Mouse (Mus musculus) ovary, postnatal 36 days (tissue): ENCODE measurements at regions not wholly inside any gene's neighbourhood (a gene's known extent, or its start where the extent isn't known, plus 50 kb on each side); places are given as distances from the start of the nearest gene placed in this dataset.

Source experiments
- DNase-seq: peaks from one replicate; pipeline ENCODE4 v3.0.0; 2022; ENCODE audit warnings: low spot score, mixed read lengths

- DNase-seq = no peak
Measured at GRCm38 (mm10) chr7:137883701-137884100, 446.3 kb downstream of the Glrx3 start.

GRCm38 (mm10) chr7:137885146-137885545 is 447.7 kb downstream of the Glrx3 start:
- DNase-seq = no peak

GRCm38 (mm10) chr7:137888731-137889130 is 451.3 kb downstream of the Glrx3 start:
- DNase-seq = no peak

DNA sequence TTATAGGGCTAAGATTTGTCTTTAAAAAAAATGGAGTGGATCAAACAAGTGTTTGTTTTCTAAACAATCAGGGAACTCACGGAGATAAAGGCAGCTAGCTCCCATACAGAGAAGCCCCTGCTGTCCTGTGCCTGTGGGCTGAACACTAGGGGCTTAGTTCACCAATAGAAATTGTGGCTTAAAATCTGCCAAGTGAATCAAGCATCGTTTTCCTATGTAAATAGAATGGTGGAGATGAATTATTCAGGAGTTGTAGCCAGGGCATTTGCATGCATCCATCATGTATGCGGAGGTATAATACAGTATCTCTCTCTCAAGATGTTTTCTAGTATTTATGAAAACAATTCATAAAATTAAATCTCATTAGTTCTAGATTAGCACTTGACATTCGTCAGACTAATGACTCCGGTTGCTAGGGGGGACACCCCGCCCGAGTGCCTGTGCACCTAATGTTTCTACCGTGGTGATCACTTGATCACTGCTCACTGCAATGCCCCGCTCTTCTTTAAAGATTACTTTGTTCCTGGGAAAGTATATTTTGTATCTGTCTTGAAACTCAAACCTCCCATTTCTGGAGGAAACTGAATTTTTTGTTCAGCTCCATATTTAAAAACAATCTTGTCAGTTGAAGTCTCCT is 469.1 kb downstream of the Glrx3 start:
- no peak for DNase-seq

- DNase-seq = no peak
Measured at GRCm38 (mm10) chr7:137909456-137909855, 472.0 kb downstream of the Glrx3 start.

- DNase-seq = no peak
Measured at GRCm38 (mm10) chr7:137913551-137914105, 476.2 kb downstream of the Glrx3 start.

DNA sequence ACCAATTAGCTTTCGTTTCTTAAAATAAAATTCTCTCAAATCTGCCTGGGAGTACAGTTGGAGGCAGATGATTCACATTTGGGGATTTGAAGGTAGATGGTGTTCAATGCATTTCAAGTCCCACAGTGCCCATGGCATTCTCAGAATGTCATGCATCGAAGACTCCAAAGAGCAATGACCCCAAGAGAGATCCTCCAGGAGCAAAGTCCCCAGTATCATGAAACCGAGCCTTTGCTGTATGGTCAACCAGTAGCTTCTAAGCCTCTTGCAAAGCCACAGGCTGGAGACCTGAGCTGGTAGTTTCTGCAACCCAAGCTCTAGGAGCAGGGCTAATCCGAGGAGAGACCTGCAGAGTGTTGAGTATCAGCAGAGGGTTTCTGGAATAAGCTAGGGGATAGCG is 477.1 kb downstream of the Glrx3 start:
- no peak for DNase-seq

DNA sequence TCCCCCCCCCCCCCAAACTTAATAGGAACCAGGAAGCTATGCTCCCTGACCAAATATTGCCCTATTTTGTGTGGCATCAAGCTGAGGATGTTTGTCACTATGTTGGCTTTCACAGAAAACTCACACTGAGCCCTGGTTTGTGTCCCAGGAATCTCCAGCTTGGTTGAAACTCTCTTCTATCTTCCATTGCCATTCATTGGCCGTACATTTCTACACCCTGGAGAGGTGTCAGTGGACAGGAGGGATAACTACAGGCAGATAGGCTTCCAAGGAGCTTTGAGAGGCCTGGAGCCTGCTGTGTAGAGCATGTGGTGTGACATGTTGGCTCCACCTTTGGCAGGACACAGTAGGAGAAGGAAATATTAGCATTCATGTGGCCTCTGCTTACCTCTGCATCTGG is 478.9 kb downstream of the Glrx3 start:
- DNase-seq = no peak

DNA sequence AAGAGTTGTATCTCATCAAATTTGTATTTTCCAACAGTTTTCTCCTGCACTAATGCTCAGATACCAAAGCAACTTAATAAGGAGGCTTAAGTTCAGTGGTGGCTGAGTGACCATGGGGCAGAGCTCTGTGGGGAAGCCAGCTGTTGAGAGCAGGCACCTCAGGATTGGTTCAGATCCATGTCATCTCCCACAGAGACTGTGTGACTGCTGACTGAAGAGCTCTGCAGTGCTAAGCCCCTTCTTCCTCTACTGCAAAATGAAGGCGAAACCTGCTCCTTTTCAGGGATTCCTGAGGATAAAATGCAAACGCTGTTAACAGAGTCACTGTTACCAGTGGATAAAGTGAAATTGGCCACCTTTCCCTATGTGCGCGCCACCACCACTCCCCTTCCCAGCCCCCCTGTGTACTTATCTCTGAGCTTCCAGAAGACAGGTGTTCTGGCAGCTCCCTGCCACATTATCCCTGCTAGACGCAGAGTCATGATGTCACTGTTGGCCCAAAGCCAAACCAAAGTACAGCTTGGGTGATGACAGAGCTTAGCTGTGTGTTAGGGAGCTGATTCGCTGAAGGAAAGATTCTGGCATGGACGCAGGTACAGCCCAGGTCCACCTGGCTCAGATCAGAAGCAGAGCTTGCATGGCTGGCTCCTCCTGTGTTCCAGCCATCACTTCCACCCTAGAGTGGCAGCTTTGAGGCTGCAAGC is 472.9 kb downstream of the Tcerg1l start:
- DNase-seq = no peak

DNA sequence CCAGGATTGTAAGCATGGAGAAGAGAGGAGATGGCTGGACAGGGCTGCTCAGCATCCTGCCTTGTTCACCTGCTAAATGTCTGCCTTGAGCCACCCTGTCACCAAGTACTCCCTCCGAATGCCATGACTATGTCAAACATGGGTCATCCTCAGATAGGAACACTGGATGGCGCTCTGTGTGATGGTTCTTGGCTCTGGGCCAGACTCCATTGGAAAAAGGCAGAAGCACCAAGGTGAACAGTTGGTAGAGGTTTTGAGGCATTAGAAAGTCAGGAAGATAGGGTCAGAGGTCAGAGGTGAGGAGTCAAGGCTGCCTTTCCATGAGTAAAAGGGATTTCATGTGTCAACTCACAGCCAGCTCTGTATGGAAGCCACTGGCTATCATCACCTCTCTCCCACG is 471.9 kb downstream of the Tcerg1l start:
- no peak for DNase-seq

- no peak for DNase-seq
Measured at GRCm38 (mm10) chr7:137927371-137927770, 470.2 kb downstream of the Tcerg1l start.

DNA sequence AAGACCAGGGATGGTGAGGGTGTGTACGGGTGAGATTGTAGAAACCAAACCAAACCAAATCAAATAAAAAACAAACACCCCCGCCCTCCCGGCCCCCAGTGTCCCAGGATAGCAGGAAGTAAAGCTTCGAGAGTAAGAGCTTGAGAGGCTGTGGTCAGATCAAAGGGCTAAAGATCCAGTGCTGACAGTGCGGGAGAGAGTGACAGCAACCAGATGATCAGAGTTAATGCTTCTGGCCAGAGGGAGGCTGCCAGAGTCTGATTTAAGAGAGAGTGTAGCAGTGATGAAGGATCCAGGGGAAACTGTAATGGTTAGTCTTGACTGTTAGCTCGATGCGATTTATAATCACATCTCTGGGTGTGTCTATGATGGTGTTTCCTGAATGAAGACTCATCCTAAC is 467.3 kb downstream of the Tcerg1l start:
- DNase-seq = no peak

DNA sequence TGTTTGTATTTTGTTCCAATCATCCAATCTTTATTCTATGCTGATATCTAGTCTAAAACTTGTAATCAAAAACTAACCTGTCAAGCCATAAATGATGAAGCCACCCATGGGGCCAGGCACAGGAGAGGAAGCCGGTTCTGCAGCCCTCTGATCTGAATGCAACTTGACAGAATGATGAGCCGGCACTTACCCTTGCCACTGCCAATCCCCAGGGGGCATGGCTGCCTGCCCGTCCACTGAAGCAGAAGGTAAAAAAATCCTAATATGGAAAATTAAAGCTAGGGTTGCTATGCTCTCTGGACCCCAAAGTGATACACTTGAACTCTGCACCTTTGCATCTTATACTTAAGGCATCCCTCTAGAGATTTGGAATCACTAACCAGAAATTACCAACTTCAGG is 461.6 kb downstream of the Tcerg1l start:
- DNase-seq = peak; percentile 14

GRCm38 (mm10) chr7:137939116-137939515 is 458.4 kb downstream of the Tcerg1l start:
- no peak for DNase-seq

DNA sequence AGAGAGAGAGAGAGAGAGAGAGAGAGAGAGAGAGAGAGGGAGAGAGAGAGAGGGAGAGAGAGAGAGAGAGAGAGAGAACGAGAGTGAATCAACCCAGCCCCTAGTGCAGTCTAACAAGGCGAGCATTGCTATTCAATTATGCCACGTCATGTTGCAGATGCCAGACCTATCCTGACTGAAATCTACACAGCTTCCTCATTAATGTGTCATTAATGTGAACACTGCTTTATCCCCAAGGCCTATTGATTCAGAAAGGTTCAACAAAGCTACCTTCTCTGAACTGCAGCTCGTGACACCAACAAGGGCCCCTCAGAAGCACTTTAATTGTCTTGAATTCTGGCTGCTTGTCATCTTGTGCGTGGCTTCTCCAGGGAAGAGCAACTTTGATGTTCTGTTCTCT is 457.4 kb downstream of the Tcerg1l start:
- DNase-seq = no peak

GRCm38 (mm10) chr7:137944991-137945390 is 452.5 kb downstream of the Tcerg1l start:
- no peak for DNase-seq

- DNase-seq = no peak
Measured at GRCm38 (mm10) chr7:137947424-137947823, 450.1 kb downstream of the Tcerg1l start.

- no peak for DNase-seq
Measured at GRCm38 (mm10) chr7:137957354-137957753, 440.2 kb downstream of the Tcerg1l start.

DNA sequence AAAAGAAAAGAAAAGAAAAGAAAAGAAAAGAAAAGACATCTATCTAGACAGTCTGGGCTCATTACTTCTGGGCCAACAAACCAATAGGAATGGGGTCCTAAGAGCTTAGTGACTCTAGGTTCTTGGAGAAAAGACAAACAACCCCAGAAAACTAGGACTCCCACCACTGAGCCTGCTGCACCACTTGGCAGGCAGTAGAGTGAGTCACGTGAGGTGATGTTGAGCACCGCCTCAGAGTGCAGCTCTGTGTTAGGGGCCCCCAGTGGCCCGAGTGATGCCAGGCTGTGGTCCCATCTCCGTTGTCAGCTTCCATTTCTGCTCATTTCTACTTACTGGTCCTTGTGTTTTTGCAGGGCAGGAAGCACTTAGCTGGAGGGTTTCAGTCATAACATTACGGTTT is 439.7 kb downstream of the Tcerg1l start:
- DNase-seq = no peak

DNA sequence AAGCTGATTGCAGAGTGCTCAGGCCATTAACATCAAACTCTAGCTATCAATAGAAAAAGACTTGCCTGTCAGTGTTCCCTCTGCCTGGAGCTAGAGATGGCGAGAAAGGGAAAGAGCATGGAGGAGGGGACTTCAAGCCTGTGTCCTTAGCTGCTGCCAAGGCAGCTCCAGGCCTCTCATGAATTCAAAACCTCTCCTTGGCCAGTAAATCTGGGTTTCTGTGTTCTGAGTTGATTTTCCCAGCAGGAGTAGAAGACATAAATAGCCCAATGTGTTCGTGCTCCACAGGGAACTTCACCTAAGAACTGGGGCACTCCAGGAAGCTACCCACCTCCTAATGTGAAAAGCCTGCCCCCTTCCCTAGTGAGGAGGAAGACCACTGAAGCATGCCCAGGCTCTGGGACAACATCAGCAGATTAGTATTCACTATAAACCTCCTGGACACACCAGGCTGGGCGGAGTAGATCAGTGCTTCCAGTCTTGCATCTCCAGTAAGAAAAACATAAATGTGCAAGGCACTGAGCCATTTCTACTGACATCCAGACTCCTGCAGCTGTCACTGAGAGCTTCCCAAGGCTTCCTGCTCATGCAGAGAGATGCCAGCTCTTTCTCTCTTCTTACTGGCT is 433.9 kb downstream of the Tcerg1l start:
- DNase-seq = no peak

GRCm38 (mm10) chr7:137974705-137975104 is 422.8 kb downstream of the Tcerg1l start:
- DNase-seq = no peak

- DNase-seq = no peak
Measured at GRCm38 (mm10) chr7:137977527-137977926, 420.0 kb downstream of the Tcerg1l start.

GRCm38 (mm10) chr7:137979361-137979760 is 418.2 kb downstream of the Tcerg1l start:
- DNase-seq = no peak
